Comparison of ENCODE assay signal across 8 mouse cellular contexts in genomic region chr13:64312024-64312915, GRCm38 (mm10). TPM values are rescaled to one million over a fixed set of nuclear protein-coding genes. Genes with fewer than 3 reads are reported as not detected.
DNase-seq lines count a peak whose midpoint lies in the region; ATAC-seq and TF ChIP-seq lines count a peak whose summit lies in the region.

TSS of gene Aaed1 (minus strand) at chr13:64312710.

- peak within 1 kb of the TSS; percentile 87 for H3K27ac ChIP-seq in hindbrain, embryonic 11.5 days (ENCODE audit: low read depth, low read length)
- peak within 1 kb of the TSS; percentile 96 for H3K27ac ChIP-seq in lung, postnatal 0 days (ENCODE audit: low read length)

- peak within 1 kb of the TSS; percentile 66 for H3K4me3 ChIP-seq in hindbrain, embryonic 11.5 days (ENCODE audit: low read depth, low read length)
- H3K4me3 ChIP-seq in lung, postnatal 0 days (ENCODE audit: low read depth, low read length), result peak within 1 kb of the TSS; percentile 84

- TF ChIP-seq EP300 in lung, postnatal 0 days (IDR thresholded peaks at IDR 0.05), result no peak

- H3K9ac ChIP-seq in hindbrain, embryonic 11.5 days (ENCODE audit: low read depth, low read length), result peak within 1 kb of the TSS; percentile 60
- H3K9ac ChIP-seq in lung, postnatal 0 days (replicated peaks; ENCODE audit: low read depth), result peak within 1 kb of the TSS; percentile 73

- no peaks in the 10 kb centered on the region for H3K9me3 ChIP-seq in hindbrain, embryonic 11.5 days (ENCODE audit: control insufficient read depth, low read length)
- no peaks in the 10 kb centered on the region for H3K9me3 ChIP-seq in lung, postnatal 0 days (ENCODE audit: low read length)

- WGBS in hindbrain, embryonic 11.5 days, result under 1% methylated on average over 71 of the region's 74 CpGs
- WGBS in lung, postnatal 0 days, result 2% methylated on average over 52 of the region's 74 CpGs

- in situ Hi-C loops in Patski (cut with MboI; ENCODE audit: low pct_unique_long_range_greater_than_20kb), result loop anchor here (10.0 kb wide), 2 partner anchors 263 to 813 kb away; no protein-coding TSS in a partner anchor

- TF ChIP-seq CTCF in Patski (IDR thresholded peaks at IDR 0.05), result peak; percentile 50
- TF ChIP-seq CTCF in lung, postnatal 0 days (IDR thresholded peaks at IDR 0.05), result peak; percentile 54

- H3K27me3 ChIP-seq in Patski, result no peaks in the 10 kb centered on the region
- no peaks in the 10 kb centered on the region for H3K27me3 ChIP-seq in hindbrain, embryonic 11.5 days (ENCODE audit: control insufficient read depth, insufficient read depth, low read length)
- no peaks in the 10 kb centered on the region for H3K27me3 ChIP-seq in lung, postnatal 0 days (replicated peaks; ENCODE audit: insufficient read depth, low read length)

- CTCF ChIA-PET in Patski (lab: Charles Lee), result interaction anchor here (0.8 to 9.3 kb wide), 3 partner anchors 47 to 131 kb away, joined by 3 to 177 read pairs (median 4); partner anchors contain the start of gene Cdk20

- H3K4me1 ChIP-seq in hindbrain, embryonic 11.5 days (replicated peaks; ENCODE audit: control insufficient read depth, insufficient read depth, low read length), result no peaks in the 10 kb centered on the region
- H3K4me1 ChIP-seq in lung, postnatal 0 days (ENCODE audit: insufficient read depth, low read depth, low read length), result peaks cover 7% of the 10 kb centered on the region

- H3K4me2 ChIP-seq in hindbrain, embryonic 11.5 days (replicated peaks; ENCODE audit: low read depth, low read length), result peak within 1 kb of the TSS; percentile 63
- H3K4me2 ChIP-seq in lung, postnatal 0 days (replicated peaks; ENCODE audit: low read depth, low read length), result peak within 1 kb of the TSS; percentile 68

- peak; percentile 37 for DNase-seq in Patski (ENCODE audit: low read depth, low spot score)
- peak; percentile 99 for DNase-seq in cerebellum, postnatal 10 days
- peak; percentile 73 to 85 for DNase-seq in frontal cortex, postnatal 10 days (ENCODE audit: low spot score in 2 of 2)
- DNase-seq in hindbrain, embryonic 11.5 days (ENCODE audit: low spot score), result peak; percentile 93
- peak; percentile 87 to 91 for DNase-seq in layer of hippocampus, postnatal 10 days (ENCODE audit: low spot score in 2 of 2)
- DNase-seq in lung, postnatal 0 days (ENCODE audit: low spot score), result peak; percentile 97
- peak; percentile 81 for DNase-seq in ovary, postnatal 10 days (ENCODE audit: low spot score)
- DNase-seq in thymus, postnatal 0 days (ENCODE audit: low spot score), result peak; percentile 87

- no peaks in the 10 kb centered on the region for H3K36me3 ChIP-seq in hindbrain, embryonic 11.5 days (ENCODE audit: control insufficient read depth, insufficient read depth, low read length)
- H3K36me3 ChIP-seq in lung, postnatal 0 days (ENCODE audit: insufficient read depth, low read length), result peaks cover 13% of the 10 kb centered on the region

- peak; percentile 96 for ATAC-seq in Patski
- ATAC-seq in hindbrain, embryonic 11.5 days (ENCODE audit: low FRiP score), result peak; percentile 94
- peak; percentile 94 for ATAC-seq in lung, postnatal 0 days

- POLR2A ChIA-PET in Patski (lab: Charles Lee), result no interaction called here

RNA-seq across cellular contexts. Expression of gene Aaed1, which starts in this region (rescaled TPM):
- 59.9 TPM for polyA plus RNA-seq in Patski (2021)
- 16.9 and 21.6 TPM in 2 replicates for polyA plus RNA-seq in hindbrain, embryonic 11.5 days (2014; fragmentation: Nextera tagmentation; extraction: Ambion mirVana)
- total RNA-seq in layer of hippocampus, postnatal 10 days (2021), result 10 to 100 TPM in 1 of 2 experiments, 1 to 10 TPM in 1; 8.5 to 11.7 TPM
- polyA plus RNA-seq in lung, postnatal 0 days (2015; fragmentation: Nextera tagmentation; extraction: Ambion mirVana), result 89.2 and 94.2 TPM in 2 replicates
- 29.6 and 34.2 TPM in 2 replicates for polyA plus RNA-seq in thymus, postnatal 0 days (2015; fragmentation: Nextera tagmentation; extraction: Ambion mirVana)

Comparison
In these comparisons a context has a peak if more than half of its experiments do, and no peak if none do; other contexts are left out.
1. Peak in every context shown above with its lines: DNase-seq, ATAC-seq, H3K4me3 ChIP-seq and H3K27ac ChIP-seq.
2. DNase-seq: peak in every context shown above with its lines; median percentile 99 in cerebellum, postnatal 10 days; 97 in lung, postnatal 0 days; 93 in hindbrain, embryonic 11.5 days; 89 in layer of hippocampus, postnatal 10 days; 87 in thymus, postnatal 0 days; 81 in ovary, postnatal 10 days; 79 in frontal cortex, postnatal 10 days; 37 in Patski.